Mouse (Mus musculus) monocyte, adult 5-6 weeks (primary cell): Measurements from ENCODE around the gene Tmem95. TPM values are rescaled to one million over a fixed set of nuclear protein-coding genes. Genes with fewer than 3 reads are reported as not detected.
"Not testable (repeated sequence)": the region's sequence is repeated elsewhere in the genome, so short reads cannot be mapped to it uniquely, and the experiment has no call there.

Source experiments
- ATAC-seq: fragments of 153-309, 156-312 bp; replicated peaks from 2 replicates; pipeline ENCODE4 v1.8.0; 2017; ENCODE audit warnings: mild to moderate bottlenecking; ENCODE audit not compliant: low TSS enrichment, insufficient number of reproducible peaks, severe bottlenecking, poor library complexity, low FRiP score
- total RNA-seq: library from RNA; stranded (forward); fragments of 200-1000, 200-491, 200-594 nt; gene quantifications from 3 replicates; pipeline ENCODE4 v1.2.3, GENCODE M21; 2017

The Tmem95 gene
- total RNA-seq = not detected in 3 replicates

DNA sequence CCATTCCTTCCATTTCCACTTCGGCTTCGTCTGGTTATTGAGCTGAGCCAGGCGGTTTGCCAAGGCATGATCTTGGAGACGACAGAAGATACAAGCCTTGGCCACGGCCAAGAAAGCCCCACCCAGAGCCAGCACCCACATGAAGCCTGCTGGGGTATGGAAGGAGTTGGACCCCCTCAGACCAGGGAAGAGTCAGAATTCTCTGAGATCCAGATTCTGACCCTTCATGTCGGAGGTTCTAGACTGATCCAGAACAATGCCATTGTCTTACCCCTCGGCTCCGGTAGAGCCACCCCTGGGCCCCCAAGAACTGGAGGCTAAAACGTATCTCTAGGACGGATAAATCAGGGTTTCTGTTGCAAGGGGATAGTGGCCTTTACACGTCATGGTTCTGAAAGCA is at the start of gene Tmem95:
Tmem95 (minus strand) TSS at position 141 of the 400 bp plus-strand sequence.
- no peak for ATAC-seq

DNA sequence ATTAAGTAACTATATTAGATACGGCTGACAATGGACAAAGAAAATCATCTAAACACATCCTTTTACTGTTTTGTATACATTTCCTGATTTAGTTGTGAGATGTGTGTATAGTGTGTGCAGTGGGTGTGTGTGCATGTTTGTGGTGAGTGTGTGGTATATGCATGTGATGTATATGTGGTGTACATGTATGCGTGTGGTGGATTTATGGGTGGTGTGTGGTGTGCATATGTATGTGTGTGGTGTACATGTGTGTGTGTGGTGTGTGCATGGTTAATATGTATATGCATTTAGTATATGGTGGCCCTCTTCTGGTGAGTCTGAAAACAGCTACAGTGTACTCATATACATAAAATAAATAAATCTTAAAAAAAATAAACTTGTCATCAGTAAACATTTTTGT is 49.7 kb upstream of the Tmem95 start:
- no peak for ATAC-seq

DNA sequence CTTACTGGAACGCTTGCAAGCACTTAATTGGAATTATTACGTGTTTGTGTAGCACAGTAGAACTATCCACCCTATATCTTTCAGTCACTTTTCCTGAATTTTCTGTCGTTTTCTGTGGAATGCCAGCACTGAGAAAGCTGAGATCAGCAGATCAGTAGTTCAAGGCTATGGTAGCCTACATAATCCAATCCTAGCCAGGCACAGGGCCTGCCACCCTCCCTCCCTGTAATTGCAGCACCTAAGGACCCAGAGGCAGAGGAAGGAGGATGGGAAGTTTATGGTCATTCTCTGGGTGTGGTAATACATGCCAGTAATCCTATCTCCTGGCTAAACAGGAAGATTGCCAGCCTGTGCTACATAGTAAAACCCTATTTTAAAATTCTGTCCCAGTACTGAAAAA is 45.0 kb upstream of the Tmem95 start:
- no peak for ATAC-seq

DNA sequence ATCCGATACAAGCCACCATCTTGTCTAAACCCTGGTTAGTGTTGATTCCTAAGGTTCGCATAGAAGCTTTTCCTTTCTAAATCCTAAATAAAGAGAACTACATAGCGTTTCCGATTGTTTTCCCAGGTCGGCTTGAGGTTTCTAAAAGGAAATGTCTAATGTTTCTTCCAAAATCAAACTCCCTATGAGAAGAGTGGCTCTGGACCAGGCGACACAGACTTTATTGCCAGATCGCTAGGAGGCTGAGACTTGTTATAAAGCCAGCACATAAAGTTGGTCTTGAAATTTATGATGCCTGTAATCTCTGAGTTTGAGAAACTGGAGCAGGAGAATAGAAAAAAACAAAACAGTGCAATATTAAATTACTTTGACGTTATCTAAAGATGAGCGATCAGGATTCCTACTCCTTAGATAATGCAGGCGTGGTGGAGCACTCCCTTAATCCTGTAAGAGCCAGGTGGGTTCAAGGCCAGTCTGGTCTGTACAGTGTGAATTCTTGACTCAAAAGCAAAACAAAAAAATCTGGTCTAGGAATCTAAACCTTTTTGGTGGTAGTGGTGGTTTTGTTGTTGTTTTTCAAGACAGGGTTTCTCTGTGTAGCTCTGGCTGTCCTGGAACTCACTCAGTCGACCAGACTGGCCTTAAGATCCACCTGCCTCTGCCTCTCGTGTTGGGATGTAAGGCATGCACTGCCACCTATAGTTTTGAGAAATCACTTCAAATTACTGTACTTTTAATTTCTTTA is 44.4 kb upstream of the Tmem95 start:
- ATAC-seq = no peak

DNA sequence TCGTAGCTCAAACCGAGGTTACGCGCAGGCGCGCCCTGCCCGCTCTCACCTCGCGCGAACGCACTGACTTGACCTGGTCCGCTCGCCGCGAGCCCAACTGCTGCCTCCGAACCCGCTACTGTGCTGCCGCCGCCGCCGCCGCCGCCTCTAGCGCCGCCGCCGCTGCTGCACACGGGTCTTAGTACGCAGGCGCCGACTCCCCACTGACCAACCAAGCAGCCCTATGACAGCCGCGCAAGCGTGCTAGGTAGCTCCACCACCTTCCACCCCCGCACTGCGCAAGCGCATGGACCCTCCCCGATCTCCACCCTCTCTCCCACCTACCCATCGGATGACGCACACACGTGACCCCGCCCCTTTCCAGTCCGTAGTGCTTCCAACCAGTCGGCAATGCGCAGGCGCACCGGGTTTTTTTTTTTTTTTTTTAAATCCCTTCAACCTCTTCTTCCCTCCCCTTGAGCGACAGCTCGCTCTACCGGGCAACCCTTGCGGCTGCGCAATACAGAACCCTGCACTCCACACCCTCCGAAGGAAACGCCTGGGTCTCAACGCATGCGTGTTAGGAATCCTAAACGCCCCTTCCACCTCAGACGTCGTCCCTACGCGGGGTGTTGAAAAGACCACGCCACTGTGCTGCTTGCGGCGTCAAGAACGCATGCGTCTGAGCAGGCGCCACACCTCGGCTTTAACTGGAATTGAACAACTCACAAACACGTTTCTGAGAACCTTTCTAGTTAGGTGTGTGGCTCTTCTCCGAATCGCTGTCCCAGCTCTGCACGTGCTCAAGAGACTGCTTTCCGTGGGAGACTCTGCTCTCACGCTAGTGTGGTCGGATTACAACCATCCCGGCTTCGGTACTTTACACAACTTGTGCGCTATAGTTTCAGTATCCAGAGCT is 43.5 kb upstream of the Tmem95 start, which contains the start of gene Eif5a:
Eif5a (minus strand) TSS at position 845 of the 898 bp plus-strand sequence.
- peak; percentile 85 for ATAC-seq

DNA sequence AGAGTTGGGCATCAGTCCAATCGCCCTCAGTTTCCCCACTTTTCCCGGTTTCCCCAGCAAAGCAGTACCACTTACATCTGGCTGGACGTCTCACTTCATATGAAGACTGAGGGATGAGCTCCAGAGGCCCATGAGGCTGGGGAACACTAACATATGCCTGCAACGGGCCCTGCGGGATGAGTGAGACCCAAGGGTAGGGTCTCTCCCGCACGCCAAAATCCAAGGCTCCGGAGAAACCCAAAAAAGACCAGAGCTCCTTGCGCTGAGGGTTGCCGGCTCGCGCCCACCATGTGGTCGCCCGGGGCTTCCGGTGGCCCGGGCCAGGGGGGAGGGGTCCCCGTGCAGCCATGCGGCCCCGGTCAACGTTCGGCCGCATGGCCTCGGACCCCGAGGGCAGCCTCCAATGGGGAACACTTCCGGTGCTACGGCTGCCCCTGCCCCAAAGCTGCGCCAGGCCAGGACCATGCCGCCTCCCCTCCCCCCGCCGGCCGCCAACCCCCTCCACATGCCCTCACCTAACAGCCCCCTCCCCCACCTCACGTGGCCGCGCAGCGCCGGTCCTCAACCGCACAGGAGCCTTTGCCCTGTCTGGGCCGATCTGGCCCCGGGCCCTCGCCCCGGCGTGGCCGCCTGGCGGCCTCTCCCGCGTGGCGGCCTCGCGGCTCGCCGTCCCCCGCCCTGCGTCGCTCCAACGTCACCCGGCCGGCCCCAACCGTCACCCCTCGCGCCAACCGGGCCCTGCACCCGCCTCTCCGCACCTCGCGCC is 42.6 kb upstream of the Tmem95 start:
- ATAC-seq = no peak

DNA sequence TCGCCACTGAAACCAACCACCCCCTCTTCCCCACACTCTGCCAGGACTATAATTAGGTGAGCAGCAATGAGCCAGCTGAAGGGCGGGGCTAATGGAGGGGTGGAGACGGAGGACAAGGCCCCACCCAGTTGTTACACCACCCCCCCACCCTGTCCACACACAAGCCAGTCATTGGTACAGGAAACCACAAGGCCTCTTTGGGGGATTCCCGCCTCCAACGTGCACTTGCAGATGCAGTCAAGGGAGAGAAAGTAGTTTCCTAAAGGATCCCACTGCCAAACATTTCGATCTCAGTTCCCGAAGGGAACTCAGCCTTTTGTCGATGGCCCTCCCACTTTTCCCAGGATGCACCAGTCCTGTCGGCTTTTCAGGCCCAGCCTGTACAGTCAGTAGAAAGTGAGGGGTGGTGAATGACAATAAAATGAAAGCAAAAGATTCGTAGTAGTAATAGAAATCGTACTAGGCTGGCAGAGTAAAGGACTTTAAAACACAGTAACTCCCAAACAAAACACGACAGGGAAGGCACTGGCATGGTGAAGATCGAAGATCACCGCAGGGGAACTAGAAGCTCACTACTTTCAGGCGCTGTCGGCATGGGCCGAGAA is 41.9 kb upstream of the Tmem95 start:
- ATAC-seq = peak; percentile 37

DNA sequence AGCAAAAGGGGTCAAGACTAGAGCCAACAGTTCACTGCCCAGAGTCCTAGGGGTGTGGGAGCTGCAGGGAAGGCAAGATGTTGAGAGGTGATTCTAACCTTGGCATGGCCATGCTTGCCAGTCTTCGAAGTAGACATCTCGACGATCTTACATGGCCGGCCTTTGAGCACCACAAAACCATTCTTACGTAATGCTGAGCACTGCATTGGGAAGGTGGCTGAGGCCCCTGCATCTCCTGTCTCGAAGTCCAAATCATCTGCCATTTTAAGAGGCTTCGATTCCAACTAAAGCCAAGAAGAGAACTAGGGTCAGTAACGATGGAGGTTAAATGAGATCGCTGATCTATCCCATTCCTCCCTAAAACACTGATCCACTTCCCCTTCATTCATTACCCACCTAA is 41.2 kb upstream of the Tmem95 start:
- ATAC-seq = no peak

DNA sequence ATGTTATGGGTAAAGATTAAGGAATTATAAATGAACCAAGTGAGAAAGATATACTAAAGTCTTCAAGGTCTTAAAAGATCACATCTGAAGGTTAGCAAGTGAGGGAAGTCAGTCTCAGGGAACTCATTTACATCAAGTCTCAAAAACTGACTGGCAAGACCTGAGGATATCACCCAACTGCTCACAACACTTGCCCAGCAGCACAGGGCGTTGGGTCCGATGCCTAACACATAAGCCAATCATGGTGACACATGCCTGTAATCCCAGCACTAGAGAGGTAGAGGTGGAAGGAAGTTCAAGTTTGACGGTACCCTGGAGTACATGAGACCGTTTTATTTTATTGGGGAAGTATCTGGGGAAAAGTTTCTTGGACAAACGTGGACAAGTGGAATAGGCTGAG is 40.3 kb upstream of the Tmem95 start:
- no peak for ATAC-seq

DNA sequence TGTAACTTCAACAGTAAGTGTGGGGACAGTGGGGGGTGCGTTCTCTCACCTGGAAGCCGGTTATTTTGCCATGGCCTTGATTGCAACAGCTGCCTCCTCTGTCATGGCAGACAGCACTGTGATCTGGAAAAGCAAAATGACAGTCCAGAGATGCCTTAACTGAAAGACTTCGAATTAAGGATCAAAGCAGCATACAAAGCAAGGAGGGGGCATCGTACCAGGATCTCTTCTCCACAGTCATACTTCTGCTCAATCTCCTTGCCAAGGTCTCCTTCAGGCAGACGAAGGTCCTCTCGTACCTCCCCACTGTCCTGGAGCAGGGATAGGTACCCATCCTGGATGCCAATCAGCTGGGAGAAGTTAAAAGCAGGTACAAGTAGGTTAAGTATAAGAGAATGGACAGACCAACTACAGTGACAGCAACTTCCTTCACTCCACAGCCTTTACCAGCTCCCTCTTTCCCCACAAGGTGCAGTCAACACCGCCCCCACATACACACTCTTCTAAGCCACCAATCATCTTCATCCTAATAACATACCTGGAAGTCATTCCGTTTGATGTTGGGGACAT is 39.6 kb upstream of the Tmem95 start:
- ATAC-seq = no peak

DNA sequence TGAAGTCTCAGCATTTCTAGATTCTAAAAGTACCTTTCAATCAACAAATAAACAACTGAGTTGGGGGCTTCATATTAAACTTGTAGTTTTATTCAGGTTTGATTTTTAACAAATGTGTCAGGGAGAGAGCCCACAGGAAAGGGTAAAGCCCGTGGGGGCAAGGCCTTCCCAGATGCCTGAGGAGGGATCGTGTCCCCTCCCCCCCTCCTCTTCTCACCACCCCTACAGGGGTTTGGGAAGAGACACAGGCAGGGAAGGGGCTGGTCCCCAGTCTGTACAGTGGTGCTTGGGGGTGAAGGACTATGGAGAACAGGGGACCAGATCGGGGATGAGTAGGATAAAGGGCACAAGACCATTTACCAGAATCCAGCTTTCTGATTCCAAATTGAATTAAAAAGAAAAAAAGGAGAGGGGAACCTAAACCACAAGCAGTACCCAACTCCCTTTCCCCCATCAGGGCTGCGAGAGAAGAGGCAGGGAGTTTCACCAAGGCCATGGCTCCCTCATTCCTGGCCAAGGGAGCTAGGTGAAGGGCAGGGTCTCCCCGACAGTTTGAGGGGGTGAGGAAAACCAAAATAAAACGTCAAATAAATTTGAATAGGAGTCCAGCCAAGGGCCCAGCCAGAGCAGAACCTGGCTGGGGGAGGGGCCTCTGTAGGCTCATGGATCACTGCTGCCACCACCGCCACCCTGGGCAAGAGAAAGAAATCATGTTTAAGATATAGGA is 39.0 kb upstream of the Tmem95 start:
- ATAC-seq = not testable (repeated sequence)

DNA sequence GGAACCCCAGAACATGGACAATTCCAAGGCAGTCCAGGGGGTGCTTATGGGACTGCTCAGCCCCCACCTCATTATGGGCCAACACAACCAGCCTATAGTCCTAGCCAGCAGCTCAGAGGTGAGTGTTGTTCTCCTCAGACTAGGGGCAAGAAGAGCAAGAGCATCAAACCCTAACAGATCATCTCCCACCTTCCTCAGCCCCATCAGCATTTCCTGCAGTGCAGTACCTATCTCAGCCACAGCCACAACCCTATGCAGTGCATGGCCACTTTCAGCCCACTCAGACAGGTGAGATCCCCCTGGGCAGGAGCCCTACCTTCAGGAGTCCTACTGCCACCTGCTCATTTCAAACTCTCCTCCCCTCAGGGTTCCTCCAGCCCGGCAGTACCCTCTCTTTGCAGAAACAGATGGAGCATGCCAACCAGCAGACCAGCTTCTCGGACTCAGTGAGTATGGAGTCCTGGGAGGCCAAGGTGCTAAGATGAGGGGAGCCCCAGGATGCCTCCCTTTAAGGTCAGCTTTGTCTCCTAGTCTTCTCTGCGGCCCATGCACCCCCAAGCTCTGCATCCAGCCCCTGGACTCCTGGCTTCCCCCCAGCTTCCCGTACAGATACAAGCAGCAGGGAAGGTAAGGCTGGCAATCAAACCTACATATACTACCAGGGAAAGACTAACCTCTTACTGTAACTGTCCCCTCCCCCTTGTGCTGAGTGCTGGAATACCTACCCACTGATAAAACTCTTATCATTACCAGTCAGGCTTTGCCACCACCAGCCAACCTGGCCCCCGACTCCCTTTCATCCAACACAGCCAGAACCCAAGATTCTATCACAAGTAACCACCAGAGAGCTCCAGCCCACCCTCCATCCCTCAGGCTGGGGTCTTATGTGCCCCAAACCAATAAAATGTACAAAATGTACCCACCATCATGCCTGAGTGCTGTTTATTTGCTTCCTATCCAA is 38.1 kb upstream of the Tmem95 start:
- no peak for ATAC-seq

DNA sequence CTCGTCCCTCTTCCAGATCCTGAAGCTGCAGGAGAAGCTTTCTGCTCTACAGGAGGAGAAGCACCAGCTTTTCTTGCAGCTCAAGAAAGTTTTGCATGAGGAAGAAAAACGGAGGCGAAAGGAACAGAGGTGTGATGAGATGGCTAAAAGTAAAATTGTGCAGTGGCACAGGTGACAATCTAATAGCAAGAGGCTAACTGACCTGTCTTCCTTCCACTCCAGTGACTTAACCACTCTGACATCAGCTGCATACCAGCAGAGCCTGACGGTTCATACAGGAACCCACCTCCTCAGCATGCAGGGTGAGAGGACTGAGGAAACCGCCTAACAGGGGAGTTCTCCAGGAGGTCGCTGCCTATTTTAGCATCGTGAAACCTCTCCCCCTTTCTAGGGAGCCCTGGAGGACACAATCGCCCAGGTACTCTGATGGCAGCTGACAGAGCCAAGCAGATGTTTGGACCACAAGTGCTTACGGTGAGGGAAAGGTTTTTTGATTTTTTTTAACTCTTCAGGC is 37.2 kb upstream of the Tmem95 start:
- ATAC-seq = no peak

DNA sequence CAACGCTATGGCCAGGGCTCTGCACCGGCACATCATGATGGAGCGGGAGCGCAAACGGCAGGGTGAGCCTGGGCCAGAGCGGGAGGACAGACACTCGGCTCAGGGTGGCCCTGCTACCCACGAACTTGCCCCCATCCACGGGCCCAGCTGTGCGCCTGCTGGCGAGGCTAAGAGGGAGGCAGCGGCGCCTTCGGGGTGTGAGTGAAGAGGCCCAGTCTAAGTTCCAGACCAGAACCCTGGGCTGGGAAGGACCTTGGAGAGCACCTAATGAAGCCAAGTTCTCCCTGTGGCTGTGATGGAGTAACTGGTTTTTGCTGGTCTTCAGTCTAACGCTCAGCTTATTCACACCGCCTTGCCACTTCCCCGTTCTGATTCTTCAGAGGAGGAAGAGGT is 36.5 kb upstream of the Tmem95 start:
- no peak for ATAC-seq

DNA sequence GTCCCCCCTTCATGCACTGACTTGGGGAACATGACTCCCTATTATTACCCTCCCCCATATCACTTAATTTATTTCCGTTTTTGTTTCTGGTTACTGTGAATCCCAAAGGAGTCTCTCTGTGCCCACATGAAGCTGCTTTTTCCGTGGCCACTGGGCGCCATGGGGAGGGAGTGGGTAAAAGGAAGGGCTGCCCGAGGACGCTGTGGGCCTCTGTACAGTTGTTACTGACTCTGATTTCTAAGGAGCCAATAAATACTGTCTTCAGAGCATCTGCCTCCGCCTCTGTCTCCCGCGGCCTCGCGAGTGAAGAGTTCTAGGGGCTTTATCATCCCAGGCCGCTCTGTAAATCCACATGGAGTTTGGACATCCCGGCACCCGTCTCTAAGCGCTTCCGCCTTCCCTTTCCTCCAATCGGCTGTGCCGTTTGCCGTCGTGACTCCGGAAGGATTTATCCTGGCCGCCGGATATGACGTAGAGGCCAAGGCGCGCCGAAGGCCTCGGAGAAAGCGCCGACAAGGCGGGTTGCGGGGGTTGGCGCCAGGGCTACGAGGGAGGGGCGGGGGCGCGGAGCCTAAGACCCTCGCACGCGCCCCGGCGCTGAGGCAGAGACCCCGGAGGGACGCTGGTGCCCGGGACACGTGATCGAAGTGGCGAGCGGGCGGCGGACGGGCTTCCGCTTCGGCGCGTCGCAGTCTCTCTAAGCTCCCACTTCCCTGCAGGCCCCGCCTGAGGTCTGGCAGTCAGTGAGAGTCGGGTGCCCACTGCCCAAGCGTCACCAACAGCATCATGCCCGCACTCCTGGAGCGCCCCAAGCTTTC is 35.9 kb upstream of the Tmem95 start, which contains the start of gene Gps2:
Gps2 (plus strand) TSS at position 335 of the 818 bp plus-strand sequence.
- peak; percentile 86 for ATAC-seq
